Mouse (Mus musculus): ENCODE measurements around the gene Tsc22d3.

DNA sequence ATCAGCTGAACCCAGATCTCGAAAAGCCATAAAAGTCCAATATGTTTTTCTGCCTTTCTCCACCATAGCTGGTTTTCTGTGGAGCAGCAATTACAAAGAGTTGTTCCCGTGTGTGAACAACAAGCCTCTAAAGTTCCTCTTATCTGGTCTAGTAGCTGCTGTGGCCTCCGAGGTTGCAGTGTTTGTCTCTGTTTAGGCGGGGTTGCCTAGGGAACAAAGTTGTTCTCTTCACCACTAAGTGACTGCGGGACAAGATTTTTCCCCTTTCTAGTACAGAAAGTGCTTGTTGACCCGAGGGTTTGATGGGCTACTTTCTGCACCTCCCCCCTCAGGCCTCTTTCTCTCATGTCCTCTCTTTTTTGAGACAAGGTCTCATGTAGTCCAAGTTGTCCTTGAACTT is 62.8 kb downstream of the Tsc22d3 start:
- no peak for TF ChIP-seq CTCF (IDR thresholded peaks at IDR 0.05; ENCODE audit: control insufficient read depth, insufficient read depth, insufficient read length)
- no peak for TF ChIP-seq MYOD1 (IDR thresholded peaks at IDR 0.05; ENCODE audit: control insufficient read depth, insufficient read length, low read depth)
- TF ChIP-seq MYOG (IDR thresholded peaks at IDR 0.05; ENCODE audit: control insufficient read depth, extremely low read depth, insufficient read length), result no peak
- no peak for TF ChIP-seq CEBPB (IDR thresholded peaks at IDR 0.05; ENCODE audit: low read depth)
